Mouse (Mus musculus) testis, adult 2 months (tissue): ENCODE measurements around the gene Cic.

Source experiments
- CTCF ChIP-seq: fragments of 200-500 bp; IDR thresholded peaks from 2 replicates; pipeline ENCODE4 v1.5.1; 2012; ENCODE audit warnings: low read depth, mild to moderate bottlenecking, inconsistent platforms, low read length, moderate library complexity; ENCODE audit not compliant: control insufficient read depth, insufficient read depth, insufficient replicate concordance
- POLR2A ChIP-seq: fragments of 200-500 bp; IDR thresholded peaks from 2 replicates; pipeline ENCODE4 v1.6.1; 2012; ENCODE audit warnings: low read depth, mild to moderate bottlenecking, inconsistent platforms, low read length, moderate library complexity; ENCODE audit not compliant: control insufficient read depth

GRCm38 (mm10) chr7:25273259-25274241 is 6.0 kb downstream of the Cic start:
- TF ChIP-seq POLR2A (no peak), CTCF (no peak)
